Mouse (Mus musculus) thymus, adult 2 months (tissue): Measurements from ENCODE around the gene Cpsf4. TPM values are rescaled to one million over a fixed set of nuclear protein-coding genes. Genes with fewer than 3 reads are reported as not detected.

Source experiments
- DNase-seq: peaks from one replicate; pipeline ENCODE4 v3.0.0; 2021
- H3K27ac ChIP-seq: fragments of 200-500 bp; 2 replicates; pipeline ENCODE4 v1.5.1; 2012; ENCODE audit warnings: low read length, control low read depth; ENCODE audit not compliant: control insufficient read depth, insufficient read depth
- H3K27me3 ChIP-seq: fragments of 200-500 bp; 2 replicates; pipeline ENCODE4 v1.6.1; 2012; ENCODE audit warnings: mild to moderate bottlenecking, low read length, moderate library complexity, mixed read lengths; ENCODE audit not compliant: control insufficient read depth, insufficient read depth
- H3K36me3 ChIP-seq: fragments of 200-500 bp; 2 replicates; pipeline ENCODE4 v1.6.1; 2012; ENCODE audit warnings: mild to moderate bottlenecking, low read length, moderate library complexity; ENCODE audit not compliant: control insufficient read depth, insufficient read depth
- H3K4me1 ChIP-seq: fragments of 200-500 bp; replicated peaks from 2 replicates; pipeline ENCODE4 v1.6.1; 2012; ENCODE audit warnings: low read length; ENCODE audit not compliant: control insufficient read depth, insufficient read depth
- H3K4me3 ChIP-seq: fragments of 200-500 bp; 2 replicates; pipeline ENCODE4 v1.5.1; 2012; ENCODE audit warnings: mild to moderate bottlenecking, low read length, control low read depth, moderate library complexity; ENCODE audit not compliant: control insufficient read depth, insufficient read depth
- CTCF ChIP-seq: fragments of 200-500 bp; IDR thresholded peaks from 2 replicates; pipeline ENCODE4 v1.5.1; 2012; ENCODE audit warnings: mild to moderate bottlenecking, control low read depth, low read length, moderate library complexity, borderline replicate concordance; ENCODE audit not compliant: control insufficient read depth, poor library complexity, insufficient read depth; ENCODE audit errors: extremely low read depth
- POLR2A ChIP-seq: fragments of 200-500 bp; IDR thresholded peaks from 2 replicates; pipeline ENCODE4 v1.6.1; 2012; ENCODE audit warnings: mild to moderate bottlenecking, low read length, control low read depth, moderate library complexity; ENCODE audit not compliant: control insufficient read depth, poor library complexity, insufficient read depth; ENCODE audit errors: extremely low read depth
- WGBS: fragments of 180-500 bp; shearing (Covaris S2); methylation state at CpG from one replicate; pipeline ENCODE4 v1.1.7; 2018; 5-methylcytosine and 5-hydroxymethylcytosine counted together
- polyA plus RNA-seq: library from polyadenylated mRNA; depleted of rRNA; stranded (reverse); fragments of >200 nt; gene quantifications from 2 replicates; pipeline ENCODE4 v1.2.3, GENCODE M21; 2012; rRNA removed

Gene Cpsf4
- polyA plus RNA-seq: 63.5 and 66.0 TPM in 2 replicates

DNA sequence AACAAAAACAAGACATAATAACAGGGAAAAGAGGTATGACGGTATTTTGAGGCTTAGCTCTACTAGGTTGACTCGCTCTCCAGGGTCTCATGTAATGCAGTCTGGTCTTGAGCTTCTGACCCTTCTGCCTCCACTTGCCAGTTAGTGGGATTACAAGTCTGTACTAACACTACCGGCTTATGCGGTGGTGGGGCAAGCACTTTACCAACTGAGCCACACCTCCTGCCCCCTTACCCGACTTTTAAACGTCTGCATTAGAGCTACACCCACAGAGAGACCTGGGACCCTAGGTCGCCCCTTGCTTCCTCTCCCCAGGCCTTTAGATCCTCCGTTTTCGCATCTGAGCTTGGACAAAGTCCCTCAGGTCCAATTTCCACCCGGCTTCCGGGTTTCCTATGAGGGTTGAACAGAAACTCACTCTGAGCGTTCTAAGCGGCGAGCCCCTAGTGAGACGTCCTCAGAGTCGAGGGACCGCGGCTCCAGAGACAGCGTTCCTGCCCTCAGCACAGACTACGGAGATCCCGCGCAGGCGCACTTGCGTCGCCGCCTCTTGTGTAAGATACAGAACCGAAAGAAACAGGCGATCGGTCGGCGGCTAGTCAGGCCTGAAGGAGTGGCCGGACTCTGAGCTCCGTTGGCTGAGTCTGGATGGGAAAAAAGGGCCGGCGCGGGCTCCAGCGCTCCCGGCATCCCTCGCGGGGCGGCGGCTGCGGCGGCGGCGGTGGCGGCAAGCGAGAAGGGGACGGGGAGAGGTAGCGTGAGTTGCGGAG is at the start of gene Cpsf4, which contains the start of gene Ptcd1:
TSS of gene Cpsf4 (plus strand) at position 678 of the 770 bp plus-strand sequence.
TSS of gene Ptcd1 (minus strand) at position 573 of the 770 bp plus-strand sequence.
- Histone ChIP-seq H3K27me3 (no peaks in the 10 kb centered on the region), H3K4me1 (peaks cover 10% of the 10 kb centered on the region), H3K4me3 (peak within 1 kb of the TSS; percentile 65), H3K36me3 (no peaks in the 10 kb centered on the region; the same call in 1 of the 2 replicates), H3K27ac (peak within 1 kb of the TSS; percentile 91)
- under 1% methylated on average over 51 of the region's 51 CpGs for WGBS
- TF ChIP-seq CTCF (peak; percentile 30; the same call in 1 of the 2 replicates), POLR2A (peak; percentile 79)
- peak; percentile 98 for DNase-seq

DNA sequence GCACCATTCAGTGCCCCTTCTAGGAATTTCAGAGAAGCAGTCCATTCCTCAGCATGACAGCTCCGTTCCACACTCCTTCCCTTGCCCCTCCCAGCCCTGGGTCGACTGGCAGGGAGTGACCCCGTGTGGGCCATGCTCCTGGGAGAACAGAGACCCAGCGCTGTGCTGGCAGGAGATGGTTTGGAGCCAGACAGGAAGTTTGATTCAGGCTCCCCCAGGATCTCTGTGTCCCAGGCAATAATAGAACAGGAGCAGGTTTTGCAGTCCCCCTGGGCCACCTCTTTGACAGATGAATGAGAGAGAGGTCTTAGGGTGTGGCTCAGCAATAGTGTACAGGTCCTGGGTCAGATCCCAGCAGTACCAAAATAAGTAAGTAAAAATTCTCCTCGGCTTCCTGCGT is 49.0 kb upstream of the Cpsf4 start:
- H3K36me3 ChIP-seq: peaks cover 12% of the 10 kb centered on the region; the same call in 1 of the 2 replicates
- peaks cover 22% of the 10 kb centered on the region for H3K4me1 ChIP-seq
- no peaks in the 10 kb centered on the region for H3K27me3 ChIP-seq
- no peak overlapping the region for H3K27ac ChIP-seq
- 84% methylated on average over 6 of the region's 6 CpGs for WGBS
- DNase-seq: no peak
- H3K4me3 ChIP-seq: no peak overlapping the region
- TF ChIP-seq CTCF (no peak), POLR2A (no peak)

DNA sequence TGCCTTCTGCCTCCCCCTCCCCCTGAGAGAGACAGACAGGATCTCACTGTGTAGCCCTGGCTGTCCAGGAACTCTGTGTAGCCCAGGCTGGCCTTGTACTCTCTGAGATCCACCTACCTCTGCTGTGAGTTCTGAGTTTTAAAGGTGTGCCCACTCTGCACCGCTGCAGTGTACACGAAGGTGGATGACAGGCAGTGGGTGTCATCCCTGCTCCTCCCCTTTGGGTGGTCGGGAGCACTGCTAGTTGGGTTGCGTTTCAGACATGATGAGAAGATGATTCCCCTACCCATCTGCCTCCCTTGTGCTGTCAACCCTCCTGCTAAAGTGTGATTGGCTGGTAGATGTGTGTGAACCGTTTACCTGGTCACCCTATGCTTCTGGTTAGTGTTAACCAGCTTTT is 48.6 kb upstream of the Cpsf4 start:
- H3K27ac ChIP-seq: no peak overlapping the region
- H3K27me3 ChIP-seq: no peaks in the 10 kb centered on the region
- DNase-seq: no peak
- 97% methylated on average over 5 of the region's 5 CpGs for WGBS
- no peak for TF ChIP-seq POLR2A
- TF ChIP-seq CTCF: no peak
- no peak overlapping the region for H3K4me3 ChIP-seq
- peaks cover 12% of the 10 kb centered on the region; the same call in 1 of the 2 replicates for H3K36me3 ChIP-seq
- H3K4me1 ChIP-seq: peaks cover 21% of the 10 kb centered on the region

DNA sequence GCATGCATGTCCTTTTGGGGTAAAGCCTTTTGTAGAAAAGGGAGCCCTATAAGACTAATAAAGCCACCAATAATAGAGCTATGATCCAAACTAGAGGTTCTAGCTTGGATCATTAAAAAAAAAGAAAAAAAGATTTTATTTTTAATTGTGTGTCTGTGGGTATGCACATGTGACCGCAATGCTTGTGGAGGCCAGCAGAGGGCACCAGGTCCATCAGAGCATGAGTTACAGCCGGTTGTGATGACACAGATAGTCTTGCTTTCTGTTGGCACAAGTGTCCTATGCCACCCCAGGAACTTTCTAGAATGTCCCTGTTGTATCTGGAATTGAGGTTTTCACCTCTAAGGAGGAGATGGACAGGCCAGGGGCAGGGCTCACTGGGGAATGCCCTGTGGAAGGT is 47.6 kb upstream of the Cpsf4 start:
- Histone ChIP-seq H3K4me3 (no peak overlapping the region), H3K27me3 (no peaks in the 10 kb centered on the region), H3K36me3 (peaks cover 22% of the 10 kb centered on the region), H3K27ac (no peak overlapping the region), H3K4me1 (peaks cover 16% of the 10 kb centered on the region)
- WGBS: 91% methylated on average over 2 of the region's 2 CpGs
- DNase-seq: peak; percentile 23
- no peak for TF ChIP-seq CTCF
- TF ChIP-seq POLR2A: no peak

DNA sequence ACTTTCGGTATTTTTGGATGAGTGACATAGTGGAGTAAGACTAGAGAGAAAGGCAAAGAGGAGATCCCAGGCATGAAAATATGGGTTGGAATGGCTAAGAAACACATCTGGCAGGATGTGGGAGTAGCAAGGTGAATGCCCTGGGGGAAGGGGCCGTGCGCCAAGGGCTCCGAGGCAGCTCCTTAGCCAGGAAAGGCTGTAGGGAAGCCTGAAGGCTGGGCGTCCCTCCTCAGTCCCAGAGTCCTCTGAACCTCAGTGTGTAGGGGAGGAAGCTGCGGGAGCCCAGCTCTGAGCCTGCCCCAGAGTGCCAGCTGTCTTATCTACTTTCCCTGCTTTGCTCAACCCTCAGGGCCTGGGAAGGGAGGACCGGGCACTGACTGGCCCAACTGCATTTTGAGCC is 46.1 kb upstream of the Cpsf4 start:
- 93% methylated on average over 7 of the region's 7 CpGs for whole genome bisulfite sequencing
- Histone ChIP-seq H3K4me3 (no peak overlapping the region), H3K27me3 (no peaks in the 10 kb centered on the region), H3K27ac (no peak overlapping the region), H3K4me1 (peaks cover 10% of the 10 kb centered on the region), H3K36me3 (peaks cover 37% of the 10 kb centered on the region)
- no peak for DNase-seq
- TF ChIP-seq POLR2A (no peak), CTCF (no peak)

DNA sequence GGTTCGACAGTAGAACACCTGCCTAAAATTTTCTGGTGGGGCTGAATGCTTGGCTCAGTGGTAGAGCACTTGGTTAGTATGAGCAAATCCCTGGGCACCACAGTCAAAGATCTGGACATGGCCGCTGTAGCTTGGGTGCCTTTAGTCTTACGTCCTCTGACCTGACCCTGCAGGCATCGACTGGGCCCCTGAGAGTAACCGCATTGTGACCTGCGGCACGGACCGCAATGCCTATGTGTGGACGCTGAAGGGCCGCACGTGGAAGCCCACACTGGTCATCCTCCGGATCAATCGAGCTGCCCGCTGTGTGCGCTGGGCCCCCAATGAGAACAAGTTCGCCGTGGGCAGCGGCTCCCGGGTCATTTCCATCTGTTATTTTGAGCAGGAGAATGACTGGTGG is 43.6 kb upstream of the Cpsf4 start:
- no peaks in the 10 kb centered on the region for H3K27me3 ChIP-seq
- TF ChIP-seq POLR2A (no peak), CTCF (no peak)
- WGBS: 97% methylated on average over 19 of the region's 19 CpGs
- H3K4me3 ChIP-seq: no peak overlapping the region
- peaks cover 57% of the 10 kb centered on the region for H3K36me3 ChIP-seq
- no peaks in the 10 kb centered on the region for H3K4me1 ChIP-seq
- H3K27ac ChIP-seq: no peak overlapping the region
- DNase-seq: no peak

DNA sequence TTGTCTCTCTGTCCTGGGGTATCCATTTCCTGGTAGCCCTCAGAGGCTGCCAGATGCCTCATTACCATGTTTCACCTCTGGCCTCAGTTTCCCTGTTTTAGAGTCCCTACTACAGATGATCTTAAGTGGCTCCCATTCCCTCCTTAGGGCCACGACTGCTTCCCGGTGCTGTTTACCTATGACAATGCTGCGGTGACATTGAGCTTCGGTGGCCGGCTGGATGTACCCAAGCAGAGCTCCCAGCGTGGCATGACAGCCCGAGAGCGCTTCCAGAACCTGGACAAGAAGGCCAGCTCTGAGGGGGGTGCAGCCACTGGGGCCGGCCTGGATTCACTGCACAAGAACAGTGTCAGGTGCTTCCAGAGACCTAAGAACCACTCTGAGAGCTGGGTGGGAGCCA is 40.4 kb upstream of the Cpsf4 start:
- Histone ChIP-seq H3K36me3 (peaks cover 83% of the 10 kb centered on the region), H3K4me1 (no peaks in the 10 kb centered on the region), H3K4me3 (no peak overlapping the region), H3K27me3 (no peaks in the 10 kb centered on the region), H3K27ac (no peak overlapping the region)
- 98% methylated on average over 9 of the region's 9 CpGs for WGBS
- TF ChIP-seq CTCF (no peak), POLR2A (no peak)
- DNase-seq: no peak
